Mouse (Mus musculus) regulatory T cell (primary cell): ENCODE data around the gene Rhof.

Source experiments
- in situ Hi-C: fragments of 300-600 bp; cut with MboI, MseI; formaldehyde crosslinking; loops from one replicate; pipeline ENCODE4 v1.15.1; 2025; ENCODE audit warnings: high pct_unique_total_duplicates

The Rhof gene

DNA sequence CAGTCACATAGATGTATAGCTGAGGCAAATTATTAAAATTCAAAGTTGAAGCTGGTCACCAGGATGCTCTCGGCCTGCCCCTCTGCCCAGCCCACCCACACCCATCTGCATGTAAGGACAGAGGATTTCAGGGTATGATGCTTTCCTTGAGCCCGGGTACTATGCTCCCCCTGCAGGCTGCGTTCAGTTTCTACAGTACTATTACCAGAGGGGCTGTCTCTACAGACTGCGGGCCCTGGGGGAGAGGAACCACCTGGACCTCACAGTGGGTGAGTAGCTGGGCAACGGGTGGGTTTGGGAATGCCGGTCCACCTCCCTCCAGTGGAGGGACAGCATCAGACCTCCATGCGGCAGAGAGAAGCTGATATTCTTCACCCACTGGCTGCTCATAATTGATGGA is 17.6 kb downstream of the Rhof start:
- in situ Hi-C loops: no loop called here

DNA sequence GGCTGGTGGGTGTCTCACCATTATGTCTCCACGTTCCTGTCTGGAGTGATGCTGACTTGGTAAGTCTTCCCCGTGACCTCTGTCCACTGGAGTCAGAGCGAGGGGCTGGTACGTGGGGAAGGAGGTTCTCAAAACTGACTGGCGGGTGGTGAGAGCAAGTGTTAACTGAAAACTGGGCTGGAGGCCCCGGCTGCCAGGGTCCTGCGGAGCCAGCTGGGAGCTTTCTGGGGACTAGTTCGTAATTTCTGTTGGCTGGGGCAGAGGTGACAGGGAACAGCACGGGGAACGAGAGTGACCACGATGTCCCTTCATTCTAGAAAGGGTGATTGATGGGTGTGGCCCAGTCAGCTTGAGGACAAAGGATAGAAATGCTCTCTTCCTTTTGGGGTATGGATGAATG is 18.4 kb downstream of the Rhof start:
- in situ Hi-C loops: no loop called here

DNA sequence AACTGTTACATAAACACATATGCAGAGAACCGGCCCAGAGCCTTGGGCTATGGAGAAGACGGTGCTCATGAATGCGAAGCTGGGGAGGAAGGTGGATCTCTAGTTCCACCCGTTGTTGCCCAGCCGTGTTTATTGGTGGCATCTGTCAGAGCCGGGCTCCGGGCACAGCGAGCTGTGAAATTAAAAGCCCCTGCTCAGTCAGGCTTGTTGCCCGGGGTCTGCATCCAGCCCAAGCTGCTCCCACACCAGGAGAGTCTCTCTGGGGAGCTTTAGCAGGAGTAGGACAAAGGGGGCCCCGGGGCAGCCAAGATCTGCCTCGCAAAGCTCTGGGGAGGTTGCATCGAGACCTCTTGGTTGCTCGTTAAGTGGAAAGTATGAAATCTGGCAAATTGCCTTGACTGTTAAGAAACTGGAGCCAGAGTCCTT is 22.2 kb downstream of the Rhof start:
- in situ Hi-C loops: no loop called here

DNA sequence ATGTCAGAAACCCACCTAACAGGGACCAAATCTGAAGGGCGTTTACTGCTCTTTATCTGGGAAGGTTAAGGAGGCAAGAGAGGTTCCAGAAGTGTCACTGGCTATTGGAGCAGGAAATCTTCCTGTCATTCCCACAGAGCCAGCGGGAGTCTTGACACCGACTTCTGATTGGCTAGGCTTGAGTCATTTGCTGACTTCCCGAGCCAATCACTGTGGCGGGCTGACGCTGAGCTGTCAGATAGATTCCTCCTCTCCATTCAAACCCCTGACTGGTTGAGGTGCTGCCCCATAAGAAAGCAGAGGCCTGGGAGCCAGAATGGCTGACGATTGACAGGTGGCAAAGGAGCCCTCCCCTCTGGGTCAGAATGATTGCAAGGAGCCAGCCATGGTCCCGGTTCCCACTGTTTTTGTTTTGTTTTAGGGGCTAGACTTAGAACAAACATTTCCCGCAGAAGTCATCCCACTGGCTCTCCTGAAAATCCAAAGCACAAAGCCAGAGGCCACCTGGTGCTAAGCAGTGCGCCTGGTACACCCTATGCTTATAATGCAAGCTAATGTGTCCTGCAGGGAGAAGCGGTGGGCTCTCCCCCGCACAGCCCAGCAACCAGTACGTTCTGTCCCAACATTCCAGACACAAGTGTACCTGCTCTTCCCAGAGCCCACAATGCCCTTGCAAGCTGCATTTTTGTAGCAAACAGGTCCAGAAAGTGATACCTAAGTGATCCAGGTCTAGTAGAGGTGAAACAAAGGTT is 22.9 kb downstream of the Rhof start:
- in situ Hi-C loops: no loop called here

DNA sequence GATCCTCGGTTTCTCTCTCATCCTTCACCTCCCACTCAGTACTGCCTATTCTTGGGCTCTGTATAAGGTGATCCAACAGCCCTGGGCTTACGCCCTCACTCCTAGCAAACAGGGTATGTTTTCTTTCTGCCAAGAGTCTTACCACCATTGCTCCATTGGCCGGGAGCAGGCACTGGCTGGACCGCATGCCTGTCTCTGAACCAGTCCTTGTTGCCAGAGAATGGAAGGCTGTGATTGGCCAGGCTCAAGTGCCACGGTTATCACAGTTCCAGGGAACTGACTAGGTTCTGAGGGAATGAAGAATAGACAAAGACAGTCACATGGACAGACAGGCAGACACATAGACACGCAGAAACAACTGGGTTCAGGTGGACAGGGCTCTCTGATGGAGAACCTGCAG is 27.7 kb downstream of the Rhof start:
- in situ Hi-C loops: no loop called here

DNA sequence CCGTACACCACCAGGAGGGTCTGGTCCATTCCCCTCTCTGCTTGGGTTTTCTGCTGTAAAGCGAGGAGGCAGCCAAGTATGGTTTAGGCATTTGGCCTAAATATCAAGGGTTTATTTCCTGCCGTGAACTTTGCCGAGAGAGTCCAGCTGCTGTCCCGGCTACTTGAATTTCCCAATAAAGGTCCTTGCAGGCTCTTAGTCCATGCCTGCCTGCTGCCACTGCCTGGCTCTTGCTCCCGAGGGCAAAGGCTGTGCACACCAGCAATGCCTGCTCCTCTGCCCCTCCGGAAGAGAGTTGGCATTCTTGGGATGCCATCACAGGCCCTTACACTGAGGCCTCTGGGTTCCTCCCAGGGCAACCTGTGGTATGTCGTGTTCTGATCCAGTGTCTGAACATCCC is 28.9 kb downstream of the Rhof start:
- in situ Hi-C loops: no loop called here

DNA sequence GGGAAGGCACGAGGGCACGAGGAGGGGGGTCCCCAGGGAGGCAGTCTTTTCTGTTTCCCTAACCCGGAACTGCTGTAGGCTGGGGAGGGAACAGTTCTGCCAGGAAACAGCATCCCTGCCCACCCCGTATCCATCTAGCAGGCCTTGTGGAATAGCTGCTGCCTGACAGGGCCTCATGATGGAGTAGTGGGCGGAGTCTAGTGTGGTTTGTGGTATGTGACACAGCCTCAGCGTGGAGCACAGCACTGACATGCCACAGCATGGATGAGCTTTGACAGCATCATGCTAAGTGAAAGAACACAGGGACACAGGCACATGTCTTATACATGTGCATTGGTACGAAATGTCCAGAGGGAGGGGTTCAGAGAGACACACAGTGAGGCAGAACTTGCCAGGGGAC is 30.1 kb downstream of the Rhof start:
- in situ Hi-C loops: no loop called here

DNA sequence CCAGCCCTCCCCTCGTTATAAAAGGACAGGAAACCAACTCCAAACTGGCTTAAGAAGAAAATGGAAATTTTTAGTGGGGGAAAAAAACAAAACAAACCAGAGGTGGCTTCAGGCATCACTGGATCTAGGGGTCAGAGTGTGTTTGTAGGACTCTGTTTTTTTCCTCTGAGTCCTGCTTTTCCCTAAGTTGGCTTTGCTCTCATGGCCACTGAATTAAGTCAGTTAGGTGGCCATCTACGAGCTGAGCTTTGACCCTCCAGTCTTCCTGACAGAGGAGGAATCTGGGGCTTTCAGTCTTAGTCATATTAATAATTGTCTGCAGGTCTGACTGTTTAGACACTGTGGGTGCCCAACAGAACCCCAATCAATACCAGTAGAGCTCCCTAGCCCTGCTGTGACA is 34.0 kb downstream of the Rhof start:
- in situ Hi-C loops: no loop called here

DNA sequence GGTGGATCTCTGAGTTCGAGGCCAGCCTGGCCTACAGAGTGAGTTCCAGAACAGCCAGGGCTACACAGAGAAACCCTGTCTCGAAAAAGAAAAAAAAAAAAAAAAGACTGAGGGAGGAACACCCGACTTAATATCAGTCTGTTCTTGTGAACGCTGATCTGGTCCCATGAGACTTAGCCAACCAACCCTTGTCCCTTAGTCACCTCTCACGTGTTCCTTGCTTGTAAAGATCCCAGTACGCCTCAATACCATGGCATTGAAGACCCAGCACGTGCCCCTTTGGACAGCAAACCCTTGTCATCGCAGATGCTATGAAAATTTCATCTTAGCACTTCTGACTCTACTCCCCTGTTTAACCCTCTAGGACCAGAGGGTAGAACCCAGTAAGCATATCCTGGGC is 36.2 kb downstream of the Rhof start:
- in situ Hi-C loops: no loop called here

DNA sequence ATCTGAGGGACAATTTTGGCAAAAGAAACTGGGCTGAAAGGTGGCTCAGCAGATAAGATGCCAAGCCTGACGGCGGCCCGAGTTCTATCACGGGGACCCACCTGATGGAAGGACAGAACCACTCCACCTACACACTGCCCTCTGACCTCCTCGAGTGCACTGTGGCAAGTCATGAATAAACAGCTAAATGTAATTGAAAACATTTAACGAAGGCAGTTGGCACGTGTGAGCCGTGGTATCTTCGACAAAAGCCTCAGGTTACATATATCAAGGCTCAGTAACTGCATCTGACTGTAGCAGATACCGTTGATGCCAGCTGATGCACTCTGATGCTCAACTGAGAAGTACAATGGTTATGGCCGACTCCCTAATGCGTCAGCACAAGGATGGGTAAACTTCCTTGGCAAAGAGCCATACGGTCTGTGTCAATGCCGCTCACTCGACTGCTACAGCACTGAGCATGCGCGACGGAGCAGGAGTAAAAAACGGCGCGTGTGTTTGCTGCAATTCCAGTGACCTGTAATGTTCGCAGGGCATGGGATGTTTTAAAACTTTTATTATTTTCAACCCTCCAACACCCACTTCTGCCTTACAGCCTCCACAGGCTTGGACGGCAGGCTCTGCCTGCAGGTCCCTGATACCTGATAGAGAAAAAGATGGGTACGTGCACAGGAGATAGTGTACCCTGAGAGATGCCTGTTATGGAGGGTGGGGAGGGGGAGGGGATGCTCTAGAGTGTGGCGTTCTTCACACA is 38.1 kb downstream of the Rhof start:
- in situ Hi-C loops: no loop called here

DNA sequence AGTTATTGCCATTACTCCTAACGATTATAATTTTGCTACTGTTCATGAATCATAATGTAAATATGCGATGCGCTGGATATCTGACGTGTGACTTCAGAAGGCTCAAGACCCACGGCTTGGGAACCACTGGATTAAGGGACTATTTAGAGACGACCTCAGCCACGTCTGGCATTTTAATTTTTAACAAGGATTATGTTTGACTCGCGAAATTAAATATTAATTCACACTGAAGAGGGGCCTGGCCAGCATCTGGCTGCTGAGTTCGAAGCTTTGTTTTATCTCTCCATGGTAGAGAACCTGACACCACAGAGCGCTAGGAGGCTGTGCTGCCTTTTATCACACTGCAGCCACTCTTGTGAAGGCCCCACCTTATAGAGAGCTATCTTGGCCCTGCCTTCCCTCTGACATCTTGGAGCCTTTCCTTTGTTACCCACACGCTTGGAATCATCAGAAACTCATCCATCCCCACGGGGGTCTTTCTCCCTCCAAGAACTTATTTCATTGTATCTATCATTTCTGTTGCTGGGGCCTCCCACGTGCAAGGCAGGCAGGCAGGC is 39.3 kb downstream of the Rhof start:
- in situ Hi-C loops: no loop called here

DNA sequence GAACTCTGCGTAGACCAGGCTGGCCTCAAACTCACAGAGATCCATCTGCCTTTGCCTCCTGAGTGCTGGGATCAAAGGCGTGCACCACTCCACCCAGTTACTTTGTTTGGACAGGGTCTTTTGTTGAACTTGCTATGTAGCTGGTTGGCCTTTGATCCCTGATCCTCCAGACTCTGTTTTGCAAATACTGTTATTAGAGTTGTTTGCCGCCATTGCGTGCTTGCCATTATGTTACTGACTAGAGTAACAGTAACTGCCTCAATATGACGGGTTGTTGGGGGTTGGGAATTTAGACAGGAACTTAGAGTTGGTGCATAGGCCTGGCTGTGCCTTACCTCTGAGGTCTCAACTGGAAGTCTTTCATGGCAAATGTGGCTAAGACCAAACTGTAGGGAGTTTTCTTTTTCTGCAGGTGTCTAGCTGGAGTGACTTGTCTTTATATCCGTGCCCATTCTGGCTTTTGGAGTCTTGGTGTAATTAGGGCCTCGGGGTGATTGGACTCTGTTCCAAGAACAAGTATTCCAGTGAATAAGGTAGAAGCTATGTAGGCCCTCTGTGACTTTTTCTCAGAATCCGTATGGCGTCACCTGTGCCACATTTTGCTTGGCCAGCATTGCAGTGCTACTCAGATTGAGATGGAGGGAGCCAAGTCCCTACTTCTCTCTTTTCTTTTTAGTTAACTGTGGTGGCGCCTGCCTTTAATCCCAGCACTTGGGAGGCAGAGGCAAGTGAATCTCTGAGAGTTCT is 41.8 kb downstream of the Rhof start:
- in situ Hi-C loops: no loop called here

DNA sequence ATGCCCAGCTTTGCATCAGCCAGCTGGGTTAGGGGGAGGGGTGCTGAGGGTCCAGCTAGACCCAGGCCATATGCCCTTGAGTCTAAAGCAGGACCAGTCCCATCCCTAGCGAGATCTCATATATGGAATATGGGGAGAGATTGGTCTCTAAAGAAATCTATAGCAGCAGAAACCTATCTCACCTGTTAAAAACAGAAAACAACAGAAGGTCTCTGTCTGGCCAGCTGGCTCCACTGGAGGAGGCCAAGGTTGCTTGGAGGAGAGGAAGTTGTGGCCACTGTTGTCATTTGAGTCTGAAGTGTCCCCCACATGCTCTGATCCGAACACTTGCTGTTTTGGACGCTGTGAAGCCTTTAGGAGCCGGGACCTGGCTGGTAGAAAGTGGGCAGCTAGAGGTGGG is 43.7 kb downstream of the Rhof start:
- in situ Hi-C loops: no loop called here

DNA sequence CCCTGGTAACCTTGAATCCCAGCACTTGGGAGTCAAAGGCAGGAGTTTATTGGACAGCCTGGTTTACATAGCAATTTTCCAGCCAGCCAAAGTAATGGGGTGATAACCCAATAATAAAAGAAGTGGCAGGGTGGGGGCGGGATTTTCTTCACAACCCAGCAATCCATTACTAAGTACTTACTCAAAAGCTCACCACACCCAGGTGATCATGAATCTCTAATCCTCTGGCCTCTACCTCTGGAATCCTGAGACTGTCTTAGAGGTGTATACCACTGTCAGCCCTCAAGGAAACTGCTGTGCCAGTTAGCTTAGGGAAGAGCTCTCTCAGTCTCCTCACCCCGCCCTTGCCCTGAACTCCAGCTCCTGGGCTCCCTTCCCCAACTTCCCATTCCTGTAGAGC is 46.0 kb downstream of the Rhof start:
- in situ Hi-C loops: no loop called here

DNA sequence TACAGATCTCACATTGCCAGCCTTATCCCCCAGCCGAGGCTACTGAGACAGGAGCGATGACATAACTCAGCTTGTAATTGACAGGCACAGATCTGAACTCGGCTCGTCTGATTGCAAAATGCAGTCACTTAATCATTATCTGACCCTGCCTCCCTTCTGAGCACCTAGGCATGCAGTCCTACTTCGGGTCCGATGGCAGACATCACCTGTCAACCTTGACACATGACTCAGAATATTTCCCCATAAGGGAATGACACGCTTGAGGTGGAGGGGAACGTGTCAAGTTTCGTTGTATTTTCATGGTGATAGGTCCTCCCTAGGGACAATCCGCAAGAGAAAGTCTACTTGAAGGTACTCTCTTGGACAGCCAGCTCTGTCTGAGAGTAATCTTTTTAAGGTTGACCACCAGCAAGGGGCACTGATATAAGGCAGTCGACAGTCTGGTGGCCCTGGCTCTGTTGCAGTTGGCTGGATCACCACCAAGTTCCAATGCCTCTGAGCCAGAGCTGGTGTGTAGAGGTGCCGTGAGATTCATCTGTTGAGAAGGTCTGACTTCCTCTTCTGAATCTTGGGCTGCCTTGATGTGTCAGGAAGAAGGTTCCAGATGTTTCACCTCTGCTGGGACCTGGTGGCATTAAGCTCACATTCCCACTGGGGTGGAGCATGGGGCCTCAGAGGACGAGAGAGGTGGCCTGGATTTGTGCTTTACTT is 49.0 kb downstream of the Rhof start:
- in situ Hi-C loops: no loop called here

DNA sequence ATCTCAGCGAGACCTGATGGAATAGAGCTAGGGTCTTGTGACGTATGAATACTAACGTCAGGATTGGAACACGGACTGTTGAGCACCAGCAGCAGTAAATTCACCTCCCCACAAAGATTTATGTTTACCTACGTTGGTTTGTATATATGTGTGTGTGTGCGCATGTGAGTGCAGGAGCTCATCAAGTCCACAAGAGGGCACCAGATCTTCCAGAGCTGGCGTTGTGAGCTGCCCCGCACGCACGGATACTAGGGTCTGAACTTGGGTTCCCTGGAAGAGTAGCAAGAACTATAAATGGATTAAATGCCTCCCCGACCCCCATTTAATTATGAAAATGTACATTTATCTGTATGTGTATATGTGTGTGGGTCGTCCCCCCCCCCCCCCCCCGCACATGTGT is 52.0 kb downstream of the Rhof start:
- in situ Hi-C loops: no loop called here

DNA sequence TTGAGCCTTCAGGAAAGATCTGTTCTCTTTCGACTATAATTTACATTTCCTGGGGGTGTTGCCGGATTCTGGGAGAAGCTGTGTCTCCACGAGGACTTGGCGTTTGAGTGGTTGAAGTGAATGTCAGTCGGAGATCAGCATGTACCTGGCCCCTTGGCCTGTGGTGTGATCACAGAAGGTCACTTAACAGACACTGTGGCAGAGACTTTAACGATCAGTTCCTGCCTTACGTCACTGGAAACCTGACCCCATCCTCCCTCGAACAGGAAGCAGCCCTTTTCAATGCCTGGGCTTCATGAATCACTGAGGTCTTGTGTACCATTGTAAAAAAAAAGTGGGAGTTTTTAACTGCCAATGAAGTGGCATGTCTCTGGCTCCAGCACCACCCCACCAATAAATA is 52.5 kb downstream of the Rhof start:
- in situ Hi-C loops: no loop called here

DNA sequence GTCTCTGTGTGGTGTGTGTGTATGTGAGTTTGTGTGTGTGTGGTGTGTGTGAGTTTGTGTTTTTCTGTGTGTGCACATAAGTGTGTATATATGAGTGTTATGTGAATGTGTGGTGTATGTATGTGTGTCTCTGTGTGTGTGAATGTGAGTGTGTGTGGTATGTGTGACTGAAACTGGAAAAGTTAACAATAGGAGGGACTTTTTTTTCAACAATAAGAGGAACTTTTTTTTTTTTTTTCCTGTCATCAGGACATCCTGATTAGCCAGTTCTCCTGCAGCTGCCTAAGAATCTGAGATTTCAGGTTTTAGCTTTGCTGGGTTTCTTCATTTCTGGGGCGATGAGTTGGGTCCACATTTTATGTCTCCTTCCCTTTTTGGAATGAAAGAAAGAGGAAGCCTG is 52.9 kb downstream of the Rhof start:
- in situ Hi-C loops: loop anchor here (10.0 kb wide), 2 partner anchors 45 to 1975 kb away; no protein-coding TSS in a partner anchor

DNA sequence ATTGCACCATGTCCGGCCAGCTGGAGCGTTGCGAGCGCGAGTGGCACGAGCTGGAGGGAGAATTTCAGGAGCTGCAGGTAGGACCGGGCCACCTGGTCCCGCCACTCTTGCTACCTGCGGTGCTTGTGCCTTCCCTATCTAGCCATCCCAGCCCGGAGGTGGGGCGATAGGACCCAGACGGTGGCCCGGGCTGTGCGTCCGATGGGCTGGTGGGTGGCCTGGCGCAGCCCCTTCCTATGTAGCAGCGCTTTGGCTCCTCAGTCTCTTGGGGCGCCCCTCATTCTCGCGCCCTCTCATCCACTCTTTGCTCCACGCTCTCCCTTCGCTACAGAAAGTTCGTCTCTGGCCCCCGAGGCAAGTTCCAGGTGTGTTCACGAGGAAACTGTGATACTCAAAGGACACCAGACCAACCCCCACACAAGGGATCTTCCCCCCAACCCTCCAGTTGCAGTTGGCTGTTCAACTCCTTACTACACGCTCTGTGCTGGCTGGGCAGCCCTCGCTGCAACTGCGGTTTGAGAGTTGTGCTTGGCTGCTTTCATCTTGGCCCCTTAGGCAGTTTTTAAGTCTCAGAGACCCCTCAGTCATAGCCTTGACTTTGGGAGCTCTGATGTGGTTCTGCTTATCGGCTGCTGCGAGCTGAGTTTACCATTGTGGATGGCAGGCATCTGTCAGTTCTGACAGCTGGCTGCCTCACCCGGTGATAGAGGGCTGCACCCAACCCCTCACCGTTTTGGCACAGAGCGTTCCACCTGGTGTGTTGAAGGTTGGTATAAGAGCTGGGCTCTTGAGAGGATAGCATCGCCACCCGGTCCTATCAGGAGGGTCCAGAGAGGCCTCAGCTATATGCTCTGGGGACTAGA is 55.8 kb downstream of the Rhof start:
- in situ Hi-C loops: loop anchor here (10.0 kb wide), 2 partner anchors 48 to 1972 kb away; no protein-coding TSS in a partner anchor
